Mouse (Mus musculus): Measurements from ENCODE around the gene Ggt1. TPM values are rescaled to one million over a fixed set of nuclear protein-coding genes. Genes with fewer than 3 reads are reported as not detected.

The Ggt1 gene
- polyA plus RNA-seq (2016; fragmentation: Nextera tagmentation; extraction: Ambion mirVana) = 0.34 and 0.49 TPM in 2 replicates

DNA sequence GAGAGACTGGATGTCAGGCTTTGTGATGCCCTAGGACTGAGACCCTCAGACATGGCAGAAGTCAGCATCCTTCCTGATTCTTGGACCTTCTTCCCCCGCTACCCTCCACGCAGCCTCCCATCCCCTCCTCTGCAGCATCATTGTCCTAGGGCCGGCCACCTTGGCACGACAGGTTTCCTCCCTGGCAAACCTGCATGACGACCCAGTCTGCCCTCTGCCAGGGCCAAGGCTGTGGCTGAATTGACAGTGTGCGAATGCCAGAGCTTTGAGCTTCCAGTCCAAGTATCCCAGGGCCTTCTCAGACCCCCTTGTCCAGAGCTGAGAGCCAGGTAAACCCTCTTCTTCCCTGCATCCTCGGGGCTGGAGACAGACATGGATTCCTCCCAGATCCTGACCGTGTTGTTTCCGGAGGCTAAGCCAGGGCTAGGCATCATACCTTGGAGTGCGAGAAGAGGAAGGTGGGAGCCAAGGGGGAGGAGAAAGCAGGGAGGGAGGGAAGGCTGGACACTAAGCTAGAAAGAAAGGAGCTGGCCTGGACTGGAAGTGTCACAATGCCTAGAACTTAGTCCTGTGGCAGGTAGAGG lies at the start of gene Ggt1:
Ggt1 (plus strand) TSS at position 534 of the 584 bp plus-strand sequence.
- Histone ChIP-seq H3K36me3 (no peaks in the 10 kb centered on the region), H3K9me3 (replicated peaks) (no peaks in the 10 kb centered on the region), H3K4me3 (peak within 1 kb of the TSS; percentile 64; the same call in 1 of the 2 replicates), H3K4me2 (peak within 1 kb of the TSS; percentile 98), H3K27me3 (replicated peaks) (peaks cover 77% of the 10 kb centered on the region), H3K9ac (no peak within 1 kb of the TSS), H3K4me1 (replicated peaks) (peaks cover 30% of the 10 kb centered on the region), H3K27ac (ENCODE audit: poor library complexity, severe bottlenecking) (no peak within 1 kb of the TSS)
- no peak for ATAC-seq (ENCODE audit: insufficient number of reproducible peaks, low FRiP score)
- WGBS = 45% methylated on average over 10 of the region's 10 CpGs

DNA sequence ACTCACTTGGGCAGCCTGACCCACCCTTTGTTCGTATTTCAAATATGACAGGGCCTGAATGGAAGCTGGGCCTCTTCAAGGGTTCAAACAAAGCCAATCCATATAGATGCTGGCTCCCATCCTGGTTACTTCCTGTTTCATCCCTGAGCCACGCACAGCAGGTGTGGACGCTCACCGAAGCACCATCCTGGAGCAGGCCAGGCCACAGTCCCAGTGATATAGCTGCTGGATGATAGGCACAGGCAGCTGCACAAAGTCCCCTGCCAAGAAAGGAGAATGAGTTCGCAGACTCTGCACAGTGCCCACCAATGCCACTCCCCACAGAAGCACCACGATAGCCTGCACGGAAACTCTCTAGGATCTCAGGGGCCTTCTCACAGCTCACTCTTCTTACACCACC lies 49.5 kb upstream of the Ggt1 start:
- 92% methylated on average over 7 of the region's 7 CpGs for WGBS
- peaks cover 60% of the 10 kb centered on the region for H3K36me3 ChIP-seq
- H3K4me2 ChIP-seq = no peak overlapping the region
- H3K9ac ChIP-seq = no peak overlapping the region
- H3K4me1 ChIP-seq (replicated peaks) = peaks cover 29% of the 10 kb centered on the region
- no peak overlapping the region for H3K4me3 ChIP-seq
- H3K27ac ChIP-seq (ENCODE audit: poor library complexity, severe bottlenecking) = no peak overlapping the region
- no peaks in the 10 kb centered on the region for H3K27me3 ChIP-seq (replicated peaks)
- no peak for ATAC-seq (ENCODE audit: insufficient number of reproducible peaks, low FRiP score)
- no peaks in the 10 kb centered on the region for H3K9me3 ChIP-seq (replicated peaks)

DNA sequence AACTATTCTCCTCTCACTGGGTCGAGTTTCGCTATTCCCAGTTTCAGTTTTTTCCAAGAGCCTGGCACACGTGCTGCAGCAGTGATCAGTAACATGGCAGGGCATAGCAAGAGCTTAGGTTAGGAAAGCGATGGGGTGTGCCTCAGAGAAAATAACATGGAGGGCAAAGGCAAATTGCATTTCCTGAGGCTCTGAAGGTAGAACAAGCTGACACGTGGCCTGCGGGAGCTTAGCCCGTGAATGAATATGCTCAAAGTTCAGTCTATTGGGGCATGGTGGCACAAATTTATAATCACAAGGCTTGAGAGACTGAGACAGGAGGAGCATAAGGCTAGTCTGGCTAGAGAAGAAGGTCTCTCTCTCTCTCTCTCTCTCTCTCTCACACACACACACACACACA lies 48.6 kb upstream of the Ggt1 start:
- WGBS = 92% methylated on average over 7 of the region's 7 CpGs
- H3K27me3 ChIP-seq (replicated peaks) = no peaks in the 10 kb centered on the region
- no peak overlapping the region for H3K4me3 ChIP-seq
- peaks cover 51% of the 10 kb centered on the region for H3K36me3 ChIP-seq
- H3K4me1 ChIP-seq (replicated peaks) = peaks cover 29% of the 10 kb centered on the region
- H3K9me3 ChIP-seq (replicated peaks) = no peaks in the 10 kb centered on the region
- no peak for ATAC-seq (ENCODE audit: insufficient number of reproducible peaks, low FRiP score)
- H3K9ac ChIP-seq = no peak overlapping the region
- H3K27ac ChIP-seq (ENCODE audit: poor library complexity, severe bottlenecking) = no peak overlapping the region
- H3K4me2 ChIP-seq = no peak overlapping the region

DNA sequence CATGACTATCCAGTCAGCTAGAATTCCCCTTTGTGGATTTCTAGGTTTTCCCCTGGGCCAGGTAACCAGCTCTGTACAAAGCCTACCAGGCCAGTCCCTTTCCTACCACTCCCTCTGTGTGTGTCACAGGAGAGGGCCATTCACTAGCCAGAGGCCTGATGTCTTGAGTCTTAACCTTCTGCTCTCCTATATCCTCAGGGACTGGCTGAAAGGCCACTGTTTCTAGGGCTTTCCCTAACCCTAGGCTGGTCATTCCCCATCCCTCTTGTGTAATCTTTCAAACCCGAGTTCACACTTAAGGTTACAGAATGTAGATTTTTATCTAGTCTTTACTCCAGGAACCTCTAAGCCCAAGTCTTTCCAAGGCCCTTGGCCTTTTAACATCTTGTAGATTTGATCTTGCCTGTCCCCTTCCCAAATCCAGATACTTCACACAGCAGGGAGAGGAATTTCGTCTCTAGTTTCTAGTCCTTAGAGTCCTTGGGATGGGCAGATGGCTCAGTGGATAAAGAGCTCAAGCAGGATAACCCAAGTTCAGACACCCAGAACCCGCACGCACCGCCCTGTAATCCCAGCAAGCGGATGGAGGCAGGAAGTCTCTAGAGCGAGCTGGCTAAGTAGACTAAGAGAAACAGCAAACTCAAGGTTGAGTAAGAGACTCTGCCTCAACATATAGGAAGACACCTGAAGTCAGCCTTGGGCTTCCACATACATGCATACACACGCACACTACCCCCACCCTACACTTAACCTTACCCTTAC lies 47.9 kb upstream of the Ggt1 start:
- WGBS = 85% methylated on average over 8 of the region's 8 CpGs
- ATAC-seq (ENCODE audit: insufficient number of reproducible peaks, low FRiP score) = no peak
- Histone ChIP-seq H3K4me3 (no peak overlapping the region), H3K27me3 (replicated peaks) (no peaks in the 10 kb centered on the region), H3K27ac (ENCODE audit: poor library complexity, severe bottlenecking) (no peak overlapping the region), H3K4me1 (replicated peaks) (peaks cover 30% of the 10 kb centered on the region), H3K4me2 (peak overlapping the region; percentile 18; the same call in 1 of the 2 replicates), H3K9me3 (replicated peaks) (no peaks in the 10 kb centered on the region), H3K9ac (no peak overlapping the region), H3K36me3 (peaks cover 45% of the 10 kb centered on the region)

DNA sequence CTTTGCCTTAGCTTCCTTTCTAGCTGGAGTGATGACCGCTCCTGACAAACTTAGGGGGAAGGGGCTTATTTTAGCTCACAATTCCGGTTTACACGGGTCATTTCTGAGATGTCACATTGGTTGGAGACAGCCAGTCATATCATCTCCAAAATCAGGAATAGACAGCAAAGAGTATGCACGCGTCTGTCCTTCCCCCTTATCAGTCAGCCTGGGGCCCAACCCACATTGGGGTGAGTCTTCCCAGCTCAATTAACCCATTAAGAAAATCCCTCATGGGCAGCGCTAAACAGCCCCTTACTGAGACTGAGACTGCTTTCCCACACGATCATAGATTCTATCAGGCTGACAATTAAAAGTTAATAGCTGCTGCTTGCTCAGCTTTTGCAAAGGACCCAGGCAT lies 47.0 kb upstream of the Ggt1 start:
- Histone ChIP-seq H3K27ac (ENCODE audit: poor library complexity, severe bottlenecking) (no peak overlapping the region), H3K4me1 (replicated peaks) (peaks cover 38% of the 10 kb centered on the region), H3K4me2 (peak overlapping the region; percentile 18), H3K9ac (no peak overlapping the region), H3K36me3 (peaks cover 36% of the 10 kb centered on the region), H3K4me3 (0 out of 2 replicates have a peak overlapping the region, but pooled peaks have one; percentile 10), H3K9me3 (replicated peaks) (no peaks in the 10 kb centered on the region), H3K27me3 (replicated peaks) (no peaks in the 10 kb centered on the region)
- WGBS = 46% methylated on average over 7 of the region's 7 CpGs
- no peak for ATAC-seq (ENCODE audit: insufficient number of reproducible peaks, low FRiP score)

DNA sequence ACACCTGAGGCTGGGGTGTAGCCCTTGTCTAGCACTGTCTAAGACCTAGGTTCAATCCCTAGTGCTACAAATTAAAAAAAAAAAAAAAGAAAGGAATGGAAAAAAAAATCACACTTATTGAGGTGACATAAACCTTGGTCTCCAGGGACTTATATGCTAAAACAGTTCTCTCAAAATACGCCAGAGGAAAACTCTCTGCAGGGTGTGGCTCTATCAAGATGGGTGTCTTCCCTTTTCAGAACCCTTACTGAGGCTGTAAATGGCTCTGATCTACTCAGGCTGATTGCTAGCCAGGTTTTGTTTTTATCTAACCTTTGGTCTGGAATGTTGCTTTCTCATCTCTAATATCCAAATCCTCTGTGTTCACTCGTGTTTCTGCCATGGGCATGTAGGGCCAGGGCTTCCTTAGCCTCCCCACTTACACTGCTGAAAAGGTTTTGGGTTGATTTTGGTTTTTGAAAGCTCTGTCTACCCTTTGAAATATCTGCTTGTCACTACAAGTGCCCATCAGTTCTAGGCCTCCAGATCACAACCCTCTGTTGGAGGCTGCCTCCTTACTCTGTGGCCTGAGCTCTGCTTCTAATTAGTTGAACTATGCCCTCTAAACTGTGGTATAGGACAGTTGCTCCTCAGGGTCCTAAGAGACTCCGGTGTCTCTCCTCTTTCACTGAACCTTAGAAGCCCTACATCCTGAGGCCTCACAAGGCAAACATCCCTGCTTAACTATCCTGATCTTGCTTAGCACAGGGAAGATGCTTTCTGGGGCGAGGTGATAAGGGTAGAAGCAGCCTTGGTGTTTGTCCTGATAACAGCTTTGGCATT lies 46.0 kb upstream of the Ggt1 start:
- Histone ChIP-seq H3K9ac (peak overlapping the region; percentile 94), H3K9me3 (replicated peaks) (no peaks in the 10 kb centered on the region), H3K36me3 (peaks cover 34% of the 10 kb centered on the region), H3K4me3 (peak overlapping the region; percentile 87), H3K27me3 (replicated peaks) (no peaks in the 10 kb centered on the region), H3K27ac (ENCODE audit: poor library complexity, severe bottlenecking) (peak overlapping the region; percentile 98), H3K4me2 (peak overlapping the region; percentile 89), H3K4me1 (replicated peaks) (peaks cover 39% of the 10 kb centered on the region)
- WGBS = 65% methylated on average over 4 of the region's 4 CpGs
- ATAC-seq (ENCODE audit: insufficient number of reproducible peaks, low FRiP score) = 0 out of 2 replicates have a peak, but pooled peaks have one; percentile 3

DNA sequence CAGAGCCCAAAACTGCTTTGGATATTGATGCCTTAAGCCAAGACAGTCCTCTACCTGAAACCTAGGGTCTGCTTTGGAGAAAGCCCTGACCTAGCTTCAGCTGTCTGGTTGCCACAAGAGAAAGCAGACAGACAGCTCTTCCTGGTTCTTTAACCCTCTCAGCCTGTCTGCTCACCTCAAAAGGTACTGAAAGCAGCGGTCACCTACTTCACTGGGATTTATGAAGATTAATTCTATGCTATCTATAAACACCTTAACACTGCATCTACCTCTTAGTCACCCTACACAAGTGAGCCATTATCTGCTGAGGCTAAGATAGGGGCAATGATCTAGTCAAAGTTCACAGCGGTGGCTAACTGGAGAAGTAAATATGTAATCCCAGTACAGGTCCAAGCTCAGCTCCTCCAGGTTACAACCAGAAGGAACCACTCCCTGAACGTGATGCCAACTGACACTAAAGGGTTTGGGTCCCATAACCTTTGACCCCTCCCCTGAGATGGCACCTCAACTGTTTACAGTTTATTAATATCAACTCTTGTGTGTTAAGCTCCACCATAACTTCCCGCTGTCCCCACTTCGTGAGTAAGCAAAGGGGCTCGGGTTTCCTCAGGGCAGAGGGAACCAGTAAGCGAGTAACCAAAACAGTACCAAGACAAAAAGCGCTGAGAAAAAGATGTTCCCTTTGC lies 45.2 kb upstream of the Ggt1 start:
- Histone ChIP-seq H3K27ac (ENCODE audit: poor library complexity, severe bottlenecking) (peak overlapping the region; percentile 98), H3K9me3 (replicated peaks) (no peaks in the 10 kb centered on the region), H3K9ac (peak overlapping the region; percentile 94), H3K4me1 (replicated peaks) (peaks cover 47% of the 10 kb centered on the region), H3K4me2 (peak overlapping the region; percentile 89), H3K4me3 (peak overlapping the region; percentile 87), H3K27me3 (replicated peaks) (no peaks in the 10 kb centered on the region), H3K36me3 (peaks cover 34% of the 10 kb centered on the region)
- no peak for ATAC-seq (ENCODE audit: insufficient number of reproducible peaks, low FRiP score)
- WGBS = 20% methylated on average over 8 of the region's 8 CpGs

DNA sequence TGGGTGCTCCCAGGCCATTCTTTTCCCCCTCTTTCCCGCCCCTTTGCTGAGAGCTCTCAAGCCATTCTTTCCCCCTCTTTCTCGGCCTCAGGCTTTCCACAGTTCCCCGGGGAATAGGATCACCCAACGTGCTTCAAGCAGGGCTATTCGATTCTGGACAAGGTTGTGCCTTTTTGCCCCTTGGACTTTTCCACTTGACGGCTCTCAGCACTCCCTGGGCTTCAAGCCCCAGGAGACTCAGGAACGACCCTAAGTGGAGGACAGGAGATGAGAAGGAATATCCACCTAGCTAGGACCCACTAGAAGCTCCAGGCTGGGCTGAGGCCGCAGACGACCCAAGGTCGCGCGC lies 44.7 kb upstream of the Ggt1 start:
- Histone ChIP-seq H3K4me3 (peak overlapping the region; percentile 87), H3K9me3 (replicated peaks) (no peaks in the 10 kb centered on the region), H3K4me2 (peak overlapping the region; percentile 89), H3K27me3 (replicated peaks) (no peaks in the 10 kb centered on the region), H3K4me1 (replicated peaks) (peaks cover 47% of the 10 kb centered on the region), H3K36me3 (peaks cover 34% of the 10 kb centered on the region), H3K27ac (ENCODE audit: poor library complexity, severe bottlenecking) (peak overlapping the region; percentile 98), H3K9ac (peak overlapping the region; percentile 94)
- under 1% methylated on average over 12 of the region's 12 CpGs for WGBS
- no peak for ATAC-seq (ENCODE audit: insufficient number of reproducible peaks, low FRiP score)

DNA sequence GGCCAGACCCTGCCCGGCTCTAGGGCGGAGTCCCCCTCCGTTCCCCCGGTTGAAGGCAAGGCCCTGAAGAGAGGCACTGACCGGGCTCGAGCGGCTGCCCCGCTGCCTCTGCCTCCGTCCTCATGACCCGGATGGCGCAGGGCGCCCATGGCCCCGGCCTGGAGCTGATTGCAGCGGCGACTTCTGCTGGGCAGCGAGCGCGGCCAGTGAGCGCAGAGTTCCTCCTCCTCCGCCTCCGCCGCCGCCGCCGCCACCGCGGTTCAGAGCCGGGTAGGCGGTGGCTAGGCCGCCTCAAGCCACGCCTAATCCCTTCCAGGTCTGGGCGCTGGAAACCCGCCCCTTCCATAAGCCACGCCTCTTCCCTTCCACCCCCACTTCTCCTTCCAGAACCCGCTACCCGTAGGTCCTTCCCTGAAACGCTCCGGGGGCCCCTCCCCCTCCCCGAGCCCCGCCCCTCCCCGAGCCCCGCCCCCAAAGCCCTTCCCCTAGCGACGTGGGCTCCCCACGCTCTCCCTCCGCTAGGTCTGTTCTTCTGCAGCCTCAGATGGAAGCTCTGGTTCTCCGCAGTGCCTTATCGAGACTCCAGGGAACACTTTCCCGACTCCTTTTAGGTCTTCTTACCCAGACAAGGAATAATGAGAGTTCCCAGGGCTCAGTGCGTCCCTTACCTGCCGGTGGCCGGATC lies 44.2 kb upstream of the Ggt1 start, which contains the start of gene Snrpd3:
Snrpd3 (plus strand) TSS at position 479 of the 685 bp plus-strand sequence.
- Histone ChIP-seq H3K4me1 (replicated peaks) (peaks cover 51% of the 10 kb centered on the region), H3K9me3 (replicated peaks) (no peaks in the 10 kb centered on the region), H3K9ac (peak within 1 kb of the TSS; percentile 94), H3K27ac (ENCODE audit: poor library complexity, severe bottlenecking) (peak within 1 kb of the TSS; percentile 98), H3K36me3 (peaks cover 34% of the 10 kb centered on the region), H3K4me3 (peak within 1 kb of the TSS; percentile 87), H3K4me2 (peak within 1 kb of the TSS; percentile 89), H3K27me3 (replicated peaks) (no peaks in the 10 kb centered on the region)
- under 1% methylated on average over 39 of the region's 52 CpGs for WGBS
- peak; percentile 98 for ATAC-seq (ENCODE audit: insufficient number of reproducible peaks, low FRiP score)

DNA sequence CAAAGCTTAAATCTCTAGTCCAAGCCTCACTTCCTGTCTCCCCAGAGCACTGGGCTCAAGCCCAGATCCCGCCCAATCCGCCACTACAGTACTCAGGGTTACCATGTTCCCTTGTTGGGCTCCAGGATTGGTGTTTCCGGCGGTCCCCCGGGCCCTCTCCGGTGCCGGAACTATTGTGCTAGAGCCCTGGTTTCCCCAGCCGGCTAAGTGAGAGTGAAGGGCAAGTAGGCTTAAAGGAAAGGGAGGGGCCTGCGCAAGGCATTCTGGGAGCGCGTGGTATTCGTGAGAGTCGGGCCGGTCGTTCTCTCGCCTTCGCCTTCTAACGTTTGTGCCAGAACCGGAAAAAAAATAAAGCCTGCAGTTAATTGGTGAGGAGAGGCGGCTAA lies 43.7 kb upstream of the Ggt1 start, which contains the start of gene Gucd1:
Gucd1 (minus strand) TSS at position 215 of the 386 bp plus-strand sequence.
- Histone ChIP-seq H3K9me3 (replicated peaks) (no peaks in the 10 kb centered on the region), H3K27ac (ENCODE audit: poor library complexity, severe bottlenecking) (peak within 1 kb of the TSS; percentile 98), H3K36me3 (peaks cover 30% of the 10 kb centered on the region), H3K4me1 (replicated peaks) (peaks cover 51% of the 10 kb centered on the region), H3K27me3 (replicated peaks) (no peaks in the 10 kb centered on the region), H3K4me2 (peak within 1 kb of the TSS; percentile 89), H3K9ac (peak within 1 kb of the TSS; percentile 94), H3K4me3 (peak within 1 kb of the TSS; percentile 87)
- peak; percentile 87 for ATAC-seq (ENCODE audit: insufficient number of reproducible peaks, low FRiP score)
- 0% methylated on average over 20 of the region's 20 CpGs for WGBS

Data from heart, embryonic 12.5 days (tissue).